Comparison of ENCODE assay signal across 2 mouse cellular contexts in genomic region chr11:67067741-67068140, GRCm38 (mm10).
TF ChIP-seq lines count a peak whose summit lies in the region.

No protein-coding gene starts in this region.

TF ChIP-seq in CH12.LX, 34 proteins besides CTCF, POLR2A, EP300 and RAD21:
- TF ChIP-seq POLR2AphosphoS2 (IDR thresholded peaks at IDR 0.05; ENCODE audit: low read depth, low read length) (0 out of 2 replicates have a peak, but pooled peaks have one; percentile 52), UBTF (IDR thresholded peaks at IDR 0.05; ENCODE audit: low read depth, low read length) (no peak), ZNF384 (IDR thresholded peaks at IDR 0.05; ENCODE audit: low read depth, low read length) (no peak), KAT2A (IDR thresholded peaks at IDR 0.05; ENCODE audit: insufficient replicate concordance, low read length) (no peak)

TF ChIP-seq in myocyte, 11 proteins besides CTCF, POLR2A, EP300 and RAD21:
- TF ChIP-seq MYOD1 (IDR thresholded peaks at IDR 0.05; ENCODE audit: control insufficient read depth in 1 of 3, insufficient read length in 2 of 3, low read depth in 2 of 3) (peak in 2 of 3 experiments; percentile 13 to 38), MYOG (IDR thresholded peaks at IDR 0.05; ENCODE audit: control insufficient read depth in 1 of 3, insufficient read depth in 1 of 3, insufficient read length in 2 of 3, low read depth in 2 of 3) (no peak)
TF ChIP-seq in myocyte: peak in this region for 1.
